Mouse (Mus musculus): ENCODE data around the gene Tmigd3.
A peak's percentile ranks its signal among the peaks of the same experiment; 100 is the strongest.

The Tmigd3 gene

DNA sequence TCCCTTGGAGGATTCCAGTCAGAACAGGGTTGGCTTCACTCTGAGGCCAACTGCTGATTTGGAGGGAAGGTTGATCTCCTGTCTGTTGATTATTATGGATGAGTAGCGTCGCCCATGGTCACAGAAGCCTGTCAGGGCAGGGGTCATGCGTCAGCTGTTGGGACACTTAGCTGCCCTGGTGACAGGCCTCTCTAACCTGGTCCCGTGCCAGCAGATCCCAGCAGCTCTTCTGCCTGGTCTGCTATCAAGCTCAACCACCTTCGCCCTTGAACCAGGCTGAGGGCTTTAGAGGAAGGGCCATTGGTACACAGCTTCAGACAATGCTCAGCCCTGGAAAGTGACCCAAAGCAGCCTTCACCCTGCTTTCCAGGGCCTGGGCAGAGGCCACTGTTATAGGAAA is 5.3 kb downstream of the Tmigd3 start:
- DNase-seq (ENCODE audit: low spot score): no peak

DNA sequence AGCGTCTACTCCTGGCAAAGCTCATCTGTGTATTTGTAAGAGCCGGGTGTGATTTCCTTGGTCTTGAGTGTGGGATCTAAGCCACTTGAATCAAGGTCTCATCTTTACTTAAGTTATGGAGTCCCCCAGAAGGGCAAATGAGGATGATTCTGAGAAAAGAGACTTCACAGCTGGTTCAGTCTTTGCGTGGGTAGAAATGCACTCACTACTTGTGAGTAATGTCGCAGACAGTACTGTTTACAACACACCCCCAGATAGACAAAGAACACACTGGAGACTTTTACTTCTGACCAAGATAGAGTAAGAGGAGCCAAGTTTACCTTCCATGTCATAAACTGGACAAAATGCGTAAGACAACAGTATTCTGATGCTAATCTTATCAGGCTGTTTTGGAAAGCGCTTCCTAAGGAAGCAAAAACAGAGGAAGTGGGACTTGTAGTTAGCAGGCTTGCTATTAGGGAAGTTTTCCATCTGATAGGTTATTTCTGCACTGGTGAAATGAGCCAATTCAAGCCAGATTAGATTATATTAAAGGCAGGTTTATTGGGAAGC is 6.6 kb downstream of the Tmigd3 start:
- peak; percentile 69 for DNase-seq (ENCODE audit: low spot score)

GRCm38 (mm10) chr3:105877919-105878318 is 7.2 kb downstream of the Tmigd3 start:
- DNase-seq (ENCODE audit: low spot score): peak; percentile 69

- DNase-seq (ENCODE audit: low spot score): no peak
Measured at GRCm38 (mm10) chr3:105878751-105879150, 8.0 kb downstream of the Tmigd3 start.

DNA sequence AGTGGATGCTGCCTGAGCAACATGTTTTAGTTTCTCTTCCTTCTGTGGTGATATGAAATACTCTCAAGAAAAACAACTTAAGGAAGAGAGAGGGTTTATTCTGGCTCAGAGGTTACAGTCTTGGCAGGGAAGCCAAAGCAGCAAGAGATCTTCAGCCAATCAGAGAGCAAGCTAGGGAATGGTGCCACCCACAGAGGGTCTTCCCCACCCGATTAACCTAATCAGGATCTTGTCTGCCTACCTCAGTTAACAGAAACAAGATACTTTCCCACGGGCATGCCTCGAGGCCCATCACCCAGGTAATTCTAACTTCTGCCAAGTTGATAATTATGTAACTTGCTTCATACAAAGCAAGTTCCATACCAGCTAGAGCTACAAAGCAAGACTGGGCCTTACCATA is 9.7 kb downstream of the Tmigd3 start:
- no peak for DNase-seq (ENCODE audit: low spot score)

GRCm38 (mm10) chr3:105882105-105882504 is 11.4 kb downstream of the Tmigd3 start:
- DNase-seq (ENCODE audit: low spot score): no peak

GRCm38 (mm10) chr3:105883111-105883510 is 12.4 kb downstream of the Tmigd3 start:
- no peak for DNase-seq (ENCODE audit: low spot score)

DNA sequence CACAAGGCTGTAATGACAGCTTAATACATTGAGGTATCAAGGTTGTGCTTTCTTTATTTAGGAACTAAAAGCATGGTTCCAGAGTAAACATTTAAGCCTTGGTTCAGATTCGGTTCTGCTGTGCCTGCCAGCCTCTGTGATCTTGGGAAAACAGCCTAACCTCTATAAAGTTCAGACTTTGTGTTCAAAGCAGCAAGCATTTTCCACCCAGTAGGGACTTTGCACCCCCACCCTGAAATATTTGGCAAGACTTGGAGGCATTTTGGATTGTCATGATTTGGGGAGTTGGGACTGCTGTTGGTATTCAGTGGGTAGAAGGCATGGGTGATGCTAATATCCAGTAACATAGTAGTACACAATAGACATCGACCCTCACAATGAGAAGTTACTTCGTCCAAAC is 18.3 kb downstream of the Tmigd3 start:
- no peak for DNase-seq (ENCODE audit: low spot score)

GRCm38 (mm10) chr3:105890220-105890619 is 19.5 kb downstream of the Tmigd3 start:
- no peak for DNase-seq (ENCODE audit: low spot score)

DNA sequence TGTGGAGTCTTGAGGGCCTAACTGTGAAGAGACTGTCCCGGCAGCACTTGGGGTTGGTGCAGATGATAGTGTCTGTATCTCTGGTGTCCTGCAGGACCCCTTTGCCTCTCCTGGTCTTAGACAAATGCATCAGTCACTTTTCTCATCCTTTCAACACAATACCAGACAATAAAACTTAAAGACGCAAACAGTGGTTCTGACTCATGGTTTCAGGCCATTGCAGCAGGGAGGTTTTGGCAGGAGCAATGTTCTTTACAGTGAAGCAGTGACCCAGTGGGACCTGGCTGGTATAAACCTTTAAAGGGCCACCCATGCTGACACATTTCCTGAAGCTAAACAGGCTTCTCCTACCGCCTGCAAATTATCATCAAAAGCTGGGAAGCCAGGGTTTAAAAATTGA is 20.4 kb downstream of the Tmigd3 start:
- DNase-seq (ENCODE audit: low spot score): no peak

DNA sequence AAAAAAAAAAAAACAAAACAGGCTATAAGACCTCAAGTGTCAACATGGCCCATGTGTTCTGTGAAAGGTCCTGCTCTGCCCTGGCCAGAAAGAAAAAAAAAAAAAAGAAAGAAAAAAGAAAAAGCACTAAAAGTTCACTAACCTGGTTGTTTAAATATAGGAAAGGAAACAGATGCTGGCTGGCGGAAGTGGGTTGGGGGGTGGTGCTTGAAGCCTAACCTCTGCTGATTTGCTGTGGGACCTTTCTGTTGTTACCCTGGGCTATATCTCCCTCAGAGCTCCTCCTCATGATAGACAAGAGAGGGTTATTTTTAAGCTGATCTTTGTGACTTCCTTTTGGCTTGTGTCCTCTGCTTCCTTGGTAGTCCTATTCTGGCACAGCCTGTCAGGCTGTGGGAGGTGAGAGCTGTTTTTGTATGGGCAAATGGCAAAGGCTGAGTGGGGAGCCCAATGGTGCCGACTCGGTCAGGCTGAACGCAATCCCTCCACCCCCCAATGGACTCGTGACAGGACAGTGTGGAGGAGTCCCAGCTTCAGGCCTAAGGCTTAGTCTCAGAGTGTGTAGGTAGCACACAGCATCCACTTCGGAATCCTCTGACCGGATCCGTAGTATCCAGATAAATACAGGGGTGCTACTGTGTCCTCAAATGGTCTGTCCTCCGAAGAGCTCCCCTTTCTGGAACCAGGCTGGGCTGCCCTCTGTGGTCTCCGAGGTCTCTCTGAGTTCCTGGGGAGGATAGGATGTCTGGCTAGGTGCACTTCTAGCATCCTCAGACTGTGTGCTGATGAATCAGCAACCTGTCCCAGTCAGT is 21.3 kb downstream of the Tmigd3 start:
- peak; percentile 81 for DNase-seq (ENCODE audit: low spot score)

DNA sequence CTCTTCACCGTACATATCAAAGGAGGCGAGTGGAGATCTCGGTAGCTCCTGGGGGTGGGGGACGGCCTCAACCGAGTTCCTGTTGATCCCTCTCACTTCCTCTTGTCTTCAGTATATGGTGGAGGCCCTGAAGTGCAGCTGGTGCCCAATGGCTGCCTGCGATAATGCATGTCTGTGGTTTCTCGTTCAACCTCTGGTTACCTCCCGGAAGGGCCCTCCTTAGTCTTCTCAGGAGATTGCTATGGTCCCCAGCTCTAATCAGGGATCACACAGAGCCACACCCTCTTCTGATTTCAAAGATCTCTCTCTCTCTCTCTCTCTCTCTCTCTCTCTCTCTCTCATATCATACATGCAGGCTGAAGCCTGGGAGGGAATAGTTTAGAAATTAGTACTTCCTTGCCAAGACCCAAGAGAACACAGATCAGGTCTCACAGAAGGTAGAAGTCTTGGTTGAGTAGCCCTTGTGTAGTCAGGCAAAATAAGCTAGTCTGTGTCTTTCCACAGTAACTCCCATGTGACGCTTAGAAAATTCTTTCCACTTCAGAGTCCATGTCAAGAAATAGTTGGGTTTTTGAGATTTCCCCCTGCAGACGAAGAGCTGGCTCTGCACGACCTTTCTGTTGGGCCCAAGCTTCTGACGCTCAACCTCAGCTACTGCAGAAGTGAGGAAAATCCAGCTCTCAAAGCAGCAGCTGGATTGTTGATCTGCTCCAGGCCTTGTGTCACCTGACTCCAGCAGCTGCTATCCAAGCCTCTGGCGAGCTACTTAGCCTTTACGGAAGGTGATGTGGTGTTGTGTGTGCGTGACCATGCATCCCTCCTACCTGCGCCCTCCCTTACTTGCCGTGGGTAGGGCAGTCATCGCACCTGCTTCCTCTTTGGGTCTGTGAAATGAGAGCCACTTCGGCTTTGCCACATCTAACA is 22.1 kb downstream of the Tmigd3 start:
- DNase-seq (ENCODE audit: low spot score): peak; percentile 75

DNA sequence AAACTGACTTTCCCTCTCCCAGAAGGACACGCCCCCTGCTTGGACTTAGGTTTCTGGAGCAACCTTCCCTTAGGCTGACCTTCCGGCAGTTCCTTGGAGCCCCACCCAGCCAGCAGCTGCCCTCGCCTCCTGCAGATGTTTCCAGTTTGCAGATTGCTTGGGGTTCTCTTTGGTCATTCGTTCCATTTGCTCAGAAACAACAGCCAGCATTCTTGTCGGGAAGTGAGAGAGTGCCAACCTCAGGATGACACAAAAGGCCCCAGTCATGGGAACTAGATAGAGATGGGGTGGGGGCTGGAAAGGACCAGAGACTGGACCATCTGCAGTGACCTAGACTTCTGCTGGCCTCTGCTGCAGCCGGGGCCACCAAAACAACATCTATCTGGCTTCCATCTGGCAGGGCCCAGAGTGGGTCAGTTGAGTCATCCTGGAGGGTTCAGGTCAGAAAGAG is 23.3 kb downstream of the Tmigd3 start:
- peak; percentile 59 for DNase-seq (ENCODE audit: low spot score)

DNA sequence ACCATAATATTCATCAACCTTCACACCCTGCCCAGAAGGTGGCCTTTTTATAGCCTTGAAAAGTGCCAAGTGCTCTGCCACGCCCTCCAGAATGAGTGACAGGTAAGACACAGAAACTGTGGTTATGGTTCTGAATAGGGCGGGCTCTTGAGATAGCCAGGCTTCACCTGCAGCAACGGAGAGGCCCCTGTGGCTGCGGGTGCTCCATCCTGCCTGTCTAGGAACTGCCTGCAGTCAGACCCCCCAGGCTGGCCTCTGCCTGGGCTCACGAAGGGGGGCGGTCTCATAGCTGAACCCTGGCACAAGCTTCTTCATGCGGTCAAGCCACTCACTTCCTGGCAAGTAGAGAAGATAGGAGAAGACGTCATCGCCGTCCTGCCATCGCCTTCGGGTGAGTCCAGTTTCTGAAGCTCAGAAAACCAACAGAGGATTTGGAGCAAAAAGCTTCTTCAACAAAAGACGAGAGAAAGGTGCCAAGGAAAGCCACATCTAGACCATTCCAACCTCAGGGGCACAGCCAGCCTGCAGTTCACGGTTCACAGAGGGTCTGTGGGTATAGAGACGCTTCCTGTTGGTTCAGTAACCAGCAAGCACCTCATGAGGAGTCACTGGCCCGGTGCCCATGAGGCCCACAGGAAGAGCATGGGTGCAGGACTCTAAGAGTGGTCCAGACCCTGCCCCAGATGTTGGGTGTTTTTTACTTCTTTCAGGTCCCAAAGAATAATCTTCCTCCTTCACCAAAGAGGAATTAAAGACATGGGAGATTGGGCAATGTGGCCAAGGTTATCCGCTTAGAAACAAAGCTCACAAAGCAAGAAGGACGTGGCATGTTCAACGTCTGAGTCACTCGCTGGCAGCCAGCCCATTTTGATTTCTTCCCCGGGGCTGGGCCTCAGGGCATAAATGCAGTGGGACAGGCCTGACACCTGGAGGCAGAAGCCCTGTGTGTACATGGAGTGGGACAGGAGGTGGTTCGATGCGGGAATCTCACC is 24.2 kb downstream of the Tmigd3 start:
- DNase-seq (ENCODE audit: low spot score): peak; percentile 96

DNA sequence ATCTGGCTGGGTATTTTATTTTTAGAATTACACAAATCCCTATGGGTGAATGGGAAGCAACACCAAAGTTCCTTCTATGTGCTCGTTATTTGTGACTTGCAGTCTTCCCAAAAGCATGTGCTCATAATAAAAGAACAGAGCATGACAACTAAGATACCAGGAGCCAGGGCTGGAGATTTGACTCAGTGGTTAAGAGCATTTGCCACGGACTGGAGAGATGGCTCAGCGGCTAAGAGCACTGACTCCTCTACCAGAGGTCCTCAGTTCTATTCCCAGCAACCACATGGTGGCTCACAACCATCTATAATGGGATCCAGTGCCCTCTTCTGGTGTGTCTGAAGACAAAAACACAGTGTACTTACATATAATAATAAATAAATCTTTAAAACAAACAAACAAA is 26.1 kb downstream of the Tmigd3 start:
- no peak for DNase-seq (ENCODE audit: low spot score)

DNA sequence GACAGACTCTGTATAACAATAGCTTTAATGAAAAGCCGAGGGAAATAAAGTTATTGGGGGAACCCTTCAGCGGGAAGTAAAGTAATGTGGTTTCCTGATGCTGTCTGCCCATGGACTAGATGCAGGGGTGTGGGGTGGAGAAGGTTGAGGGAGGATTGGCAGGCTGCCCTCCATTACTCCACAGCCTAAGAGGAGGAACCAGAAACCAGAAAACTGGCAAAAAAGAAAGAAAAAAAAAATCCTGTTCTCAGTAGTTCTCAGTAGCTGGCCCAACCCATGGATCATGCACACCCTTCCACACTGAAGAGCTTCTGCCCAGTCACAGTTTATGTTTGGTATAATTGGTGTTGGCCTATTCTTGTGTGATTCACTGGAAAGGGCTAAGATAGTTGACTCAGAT is 27.6 kb downstream of the Tmigd3 start:
- DNase-seq (ENCODE audit: low spot score): peak; percentile 59

DNA sequence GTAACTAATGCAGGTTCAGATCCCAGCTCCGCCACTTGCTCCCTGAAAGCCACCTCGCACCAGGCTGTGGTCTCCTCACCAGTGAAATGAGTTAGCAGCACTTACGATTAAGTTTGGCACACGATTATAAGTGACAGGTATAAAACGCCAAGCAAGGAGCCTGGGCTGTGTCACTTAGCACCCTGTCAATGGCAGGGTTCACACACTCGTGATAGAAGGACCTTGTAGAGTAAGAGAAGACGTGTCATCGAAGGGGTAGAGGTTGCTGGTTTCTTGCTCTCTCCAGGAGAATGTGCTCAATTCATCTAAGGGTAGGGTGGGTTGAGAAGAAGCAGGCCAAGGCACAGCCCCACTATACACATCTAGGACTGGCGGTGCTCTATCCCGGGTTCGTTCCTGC is 28.2 kb downstream of the Tmigd3 start:
- no peak for DNase-seq (ENCODE audit: low spot score)

- peak; percentile 88 for DNase-seq (ENCODE audit: low spot score)
Measured at GRCm38 (mm10) chr3:105899394-105900147, 28.9 kb downstream of the Tmigd3 start.

GRCm38 (mm10) chr3:105900266-105900665 is 29.6 kb downstream of the Tmigd3 start:
- DNase-seq (ENCODE audit: low spot score): no peak

GRCm38 (mm10) chr3:105900716-105901115 is 30.0 kb downstream of the Tmigd3 start:
- peak; percentile 41 for DNase-seq (ENCODE audit: low spot score)

DNA sequence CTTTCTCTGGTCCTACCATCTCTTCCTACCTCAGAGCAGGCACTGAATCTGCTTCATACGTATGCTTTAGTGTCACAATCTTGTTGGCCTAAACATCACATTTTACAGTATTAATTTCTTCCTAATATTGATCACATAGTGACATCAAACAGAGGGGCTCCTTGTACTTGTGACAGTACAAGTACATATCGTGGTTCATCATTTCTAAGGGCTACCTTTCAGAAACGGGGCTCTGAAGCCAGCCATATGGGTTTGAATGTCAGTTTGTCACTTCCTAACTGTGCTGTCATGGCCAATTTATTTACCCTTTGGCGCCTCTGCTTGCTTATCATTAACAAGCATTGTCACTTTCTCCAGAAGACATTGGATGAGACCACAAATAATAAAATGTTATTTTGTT is 30.8 kb downstream of the Tmigd3 start:
- DNase-seq (ENCODE audit: low spot score): no peak
